Mouse (Mus musculus): ENCODE results near the gene 1700029P11Rik.

The 1700029P11Rik gene

DNA sequence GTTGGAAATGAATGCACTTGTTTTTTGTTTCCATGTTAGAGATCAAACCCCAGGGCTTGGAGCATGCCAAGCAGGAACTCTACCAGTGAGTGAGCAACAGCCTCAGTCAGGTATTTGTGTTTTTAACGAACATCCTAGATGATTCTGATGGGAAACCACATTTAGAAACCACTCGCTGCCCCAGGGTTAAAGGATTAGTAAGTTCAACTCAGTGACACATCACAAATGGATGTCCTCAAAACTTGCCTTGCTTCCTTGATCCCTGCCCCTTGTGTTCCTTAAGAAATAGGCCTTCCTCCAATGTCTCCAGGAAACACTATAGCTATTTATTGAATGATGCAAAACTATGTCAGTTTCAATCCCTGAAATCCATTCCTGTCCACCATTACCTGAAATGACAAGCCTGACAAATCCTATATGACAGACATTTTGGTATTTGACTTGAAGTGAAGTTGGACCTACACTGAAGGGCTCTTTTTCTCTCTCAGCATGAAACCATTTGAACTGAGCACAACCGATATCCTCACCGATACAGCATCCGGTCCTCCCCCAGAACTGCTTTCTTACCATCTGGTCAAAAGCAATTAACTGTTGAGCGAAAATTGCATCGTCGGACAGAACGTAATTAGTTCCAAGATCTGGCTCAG is 34.5 kb downstream of the 1700029P11Rik start:
- no peak for DNase-seq (ENCODE audit: low spot score in 2 of 2)

DNA sequence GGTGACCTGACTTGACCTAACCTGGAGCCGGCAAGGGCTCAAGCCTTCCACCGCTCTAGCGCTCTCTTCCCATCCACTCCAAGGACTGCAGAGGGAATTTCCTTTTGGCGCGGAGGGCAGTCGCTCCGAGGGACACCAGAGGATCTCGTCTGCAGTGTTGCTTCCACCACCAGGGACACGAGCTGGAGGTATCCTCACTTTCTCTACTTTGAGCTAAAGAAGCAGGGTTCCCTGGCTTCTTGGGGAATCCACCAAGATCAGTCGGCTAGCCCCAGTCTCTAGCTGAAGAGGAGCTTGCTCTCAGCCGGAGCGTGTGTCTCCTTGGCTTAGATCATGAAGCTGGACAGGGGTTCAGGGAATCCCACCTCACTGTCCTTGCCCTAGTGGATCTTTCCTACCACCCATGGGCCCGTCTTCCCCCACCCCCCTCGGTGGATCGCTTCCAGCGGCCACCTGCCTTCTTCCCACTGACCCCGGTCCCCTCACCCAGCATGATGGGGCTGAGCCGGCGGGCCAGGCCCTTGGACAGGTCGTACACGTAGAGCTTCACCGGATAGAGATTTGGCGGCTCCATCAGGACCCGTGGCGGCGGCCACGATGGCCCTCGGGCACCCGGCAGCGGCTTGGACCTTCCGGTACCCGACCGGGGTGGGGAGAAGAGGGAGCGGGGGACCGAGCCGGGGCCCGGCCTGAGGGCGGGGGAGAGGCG is 35.2 kb downstream of the 1700029P11Rik start:
- DNase-seq (ENCODE audit: low spot score in 2 of 2): no peak

DNA sequence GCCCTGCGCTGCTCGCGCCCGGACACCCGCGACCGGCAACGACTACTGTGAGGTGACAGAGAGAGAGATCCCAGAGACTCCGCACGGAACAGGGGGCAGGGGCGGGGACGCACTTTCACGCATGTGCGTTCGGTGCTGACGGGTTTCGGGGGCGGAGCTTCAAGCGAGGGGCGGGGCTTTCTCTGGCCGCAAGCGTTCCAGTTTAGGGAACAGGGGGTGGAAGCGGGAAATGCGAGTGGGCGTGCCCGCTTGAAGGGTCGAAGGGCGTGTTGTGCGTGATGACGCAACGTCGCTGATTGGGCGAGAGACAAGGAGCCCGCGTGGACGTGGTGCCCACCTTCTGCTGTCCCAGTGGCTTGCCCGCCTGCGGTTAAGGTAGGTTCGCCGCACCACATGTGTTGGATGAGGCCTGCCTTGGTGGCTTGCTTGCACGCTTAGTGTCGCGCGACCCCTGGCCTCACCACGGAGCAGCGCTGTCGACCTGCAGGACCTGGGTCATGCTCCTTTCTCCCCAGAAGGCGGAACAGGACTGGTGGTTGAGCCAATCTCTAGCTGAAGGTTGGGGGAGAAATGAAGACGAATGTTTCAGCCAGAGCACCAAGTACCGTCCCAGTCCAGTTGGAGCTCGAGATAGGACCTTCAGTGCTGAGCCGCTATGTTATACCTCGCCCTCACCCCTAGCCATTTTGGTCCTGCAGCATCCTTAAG is 35.9 kb downstream of the 1700029P11Rik start:
- DNase-seq (ENCODE audit: low spot score in 2 of 2): peak; percentile 98 to 99

DNA sequence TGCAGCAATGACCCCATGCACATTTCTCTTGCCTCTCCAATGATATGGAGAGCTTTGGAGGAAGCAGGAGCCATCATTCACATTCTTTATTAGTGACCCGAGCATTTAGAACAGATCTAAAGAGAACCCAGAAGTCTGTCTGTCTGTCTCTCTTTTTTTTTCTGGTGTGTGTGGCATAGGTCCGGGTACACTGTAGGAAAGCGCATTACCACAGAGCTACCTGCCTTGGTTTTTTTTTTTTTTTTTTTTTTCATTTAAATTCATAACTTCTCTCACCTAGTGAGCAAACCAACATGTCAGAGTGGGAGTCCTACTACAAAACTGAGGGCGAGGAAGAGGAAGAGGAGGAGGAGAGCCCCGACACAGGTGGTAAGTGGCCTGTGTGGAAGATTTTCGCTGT is 36.5 kb downstream of the 1700029P11Rik start:
- no peak for DNase-seq (ENCODE audit: low spot score in 2 of 2)

DNA sequence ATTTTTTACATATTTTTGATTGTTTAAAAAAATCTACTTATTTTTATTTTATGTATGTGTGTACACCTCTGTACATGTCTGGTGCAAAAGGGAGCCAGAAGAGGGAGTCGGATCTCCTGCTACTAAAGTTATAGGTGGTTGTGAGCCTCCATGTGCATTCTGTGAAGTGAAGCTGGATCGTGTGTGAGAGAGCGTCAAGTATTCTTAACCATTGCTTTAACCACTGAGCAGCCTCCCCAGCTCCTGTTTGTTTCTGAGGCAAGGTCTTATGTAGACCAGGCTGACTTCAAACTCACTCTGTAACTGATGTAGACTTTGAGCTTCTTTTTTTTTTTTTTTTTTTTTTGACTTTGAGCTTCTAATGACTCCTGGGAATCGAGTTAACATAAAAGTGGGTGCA is 37.1 kb downstream of the 1700029P11Rik start:
- no peak for DNase-seq (ENCODE audit: low spot score in 2 of 2)

DNA sequence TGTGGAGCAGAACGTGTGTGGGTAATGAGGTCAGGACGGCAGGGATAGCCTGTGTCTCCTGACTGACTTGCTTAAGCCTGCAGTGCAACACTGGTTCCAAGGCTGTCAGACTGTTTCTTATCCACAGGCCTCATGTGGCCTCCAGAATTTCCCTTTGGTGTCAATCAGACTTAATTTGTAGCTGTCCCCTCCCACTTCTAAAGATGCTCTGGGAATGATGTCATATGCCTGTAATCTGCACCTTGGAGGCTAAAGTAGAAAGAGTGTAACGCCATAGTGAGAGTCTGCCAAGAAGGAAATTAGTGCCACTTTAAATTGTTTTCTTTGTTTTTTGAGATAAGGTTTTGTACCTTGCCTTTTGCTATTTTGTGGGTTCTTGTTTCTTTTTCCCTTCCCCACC is 38.9 kb downstream of the 1700029P11Rik start:
- no peak for DNase-seq (ENCODE audit: low spot score in 2 of 2)

DNA sequence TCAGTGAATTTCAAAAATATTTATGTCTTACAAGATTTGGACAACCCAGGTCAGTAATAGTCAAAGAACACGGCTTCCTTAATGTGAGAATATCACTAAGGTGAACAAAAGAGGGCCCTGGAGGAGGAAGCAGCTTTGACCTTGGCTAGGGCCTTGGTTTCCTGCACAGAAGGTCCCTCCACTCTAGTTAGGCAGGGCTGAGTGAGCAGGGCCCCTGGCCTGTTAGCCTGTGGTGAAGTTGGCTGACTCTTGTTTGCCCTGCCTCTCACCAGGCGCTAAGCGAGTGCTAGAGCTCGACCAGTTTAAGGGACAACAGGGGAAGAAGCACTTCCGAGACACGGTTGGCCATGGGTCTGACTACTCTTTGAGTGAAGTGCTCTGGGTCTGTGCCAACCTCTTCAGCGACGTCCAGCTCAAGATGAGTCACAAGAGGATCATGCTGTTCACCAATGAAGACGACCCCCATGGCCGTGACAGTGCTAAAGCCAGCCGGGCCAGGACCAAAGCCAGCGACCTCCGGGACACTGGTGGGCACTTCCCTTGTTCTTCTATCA is 42.3 kb downstream of the 1700029P11Rik start:
- DNase-seq (ENCODE audit: low spot score in 2 of 2): no peak

DNA sequence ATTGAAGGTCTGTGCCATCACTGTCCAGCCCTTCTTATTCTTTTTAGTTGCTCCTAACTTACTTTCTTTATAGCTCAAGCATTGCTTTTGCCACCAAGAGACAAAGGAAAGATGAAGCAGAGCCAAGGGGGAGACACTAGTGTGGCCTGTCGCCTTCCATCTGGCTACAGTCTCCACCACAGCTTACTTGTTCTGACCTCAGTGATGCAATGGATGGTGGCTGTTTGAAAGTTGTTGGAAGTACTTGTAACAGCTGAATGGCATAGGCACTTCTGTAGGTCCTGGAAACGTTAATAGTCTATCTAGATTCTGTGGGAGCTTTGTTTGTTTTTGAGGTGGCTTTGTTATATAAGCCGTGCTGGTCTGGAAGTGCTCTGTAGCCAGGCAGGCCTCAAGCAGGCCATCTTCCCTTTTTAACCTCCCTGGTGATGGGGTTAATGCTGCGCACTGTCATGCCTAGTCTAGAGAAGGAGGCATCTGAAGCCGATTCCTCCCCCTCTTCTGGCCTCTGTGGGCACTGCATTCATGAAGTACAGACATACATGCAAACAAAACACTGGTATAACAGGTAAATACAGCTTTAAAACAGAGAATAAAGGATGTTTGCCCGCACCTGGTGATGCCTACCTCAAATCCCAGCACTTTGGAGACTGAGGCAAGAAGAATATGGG is 43.8 kb downstream of the 1700029P11Rik start:
- DNase-seq (ENCODE audit: low spot score in 2 of 2): no peak

DNA sequence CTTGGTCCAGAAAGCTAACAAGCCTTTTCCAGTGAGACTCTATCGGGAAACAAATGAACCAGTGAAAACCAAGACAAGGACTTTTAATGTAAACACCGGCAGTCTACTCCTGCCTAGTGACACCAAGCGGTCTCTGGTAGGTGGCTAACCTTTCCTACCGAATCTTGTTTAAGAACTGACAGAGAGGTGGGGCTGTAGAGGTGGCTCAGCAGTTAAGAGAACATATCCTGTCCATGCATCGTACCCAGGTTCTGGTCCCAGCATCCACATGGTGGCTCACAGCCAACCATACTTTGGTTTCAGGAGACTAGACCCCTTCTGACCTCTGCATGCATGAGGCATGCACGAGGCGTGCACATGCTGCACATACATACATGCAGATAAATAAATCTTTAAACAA is 46.9 kb downstream of the 1700029P11Rik start:
- no peak for DNase-seq (ENCODE audit: low spot score in 2 of 2)

DNA sequence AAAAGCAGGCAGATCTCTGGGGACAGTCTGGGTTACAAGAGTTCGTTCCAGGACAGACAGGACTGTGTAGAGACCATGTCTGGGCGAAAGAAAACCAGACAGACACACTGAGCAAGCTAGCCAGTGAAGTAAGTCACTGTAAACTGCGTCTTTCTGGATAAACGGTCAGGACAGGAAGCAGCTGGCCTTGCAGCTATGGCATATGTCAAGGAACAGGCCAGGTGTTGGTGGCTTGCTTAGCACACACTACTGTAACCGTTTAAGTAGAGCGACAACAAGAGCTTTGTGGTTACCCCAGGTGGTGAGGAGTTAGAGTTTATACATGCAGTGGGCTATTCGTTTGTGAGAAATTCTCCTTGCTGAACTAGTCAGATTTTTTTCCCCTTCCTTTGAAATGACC is 47.4 kb downstream of the 1700029P11Rik start:
- no peak for DNase-seq (ENCODE audit: low spot score in 2 of 2)
